18 mouse cellular contexts compared by ENCODE assay signal in genomic region chr1:38197145-38197682, GRCm38 (mm10).
DNase-seq lines count a peak whose midpoint lies in the region; ATAC-seq and TF ChIP-seq lines count a peak whose summit lies in the region.
"Had no signal": no experiment of that assay in that cellular context is flagged by ENCODE, and none has a peak within 500 bp of the region (broad histone marks: within the 10 kb centered on the region; RNA-seq: fewer than 3 reads in every experiment).

No protein-coding gene starts in this region.

- H3K4me1 ChIP-seq in liver, adult 2 months (ENCODE audit: control insufficient read depth, insufficient read depth, low read length) = no peaks in the 10 kb centered on the region
- H3K4me1 ChIP-seq in liver, postnatal 0 days (ENCODE audit: insufficient read depth) = no peaks in the 10 kb centered on the region
- H3K4me1 ChIP-seq in hindbrain, embryonic 15.5 days (replicated peaks) = peaks cover 47% of the 10 kb centered on the region
- peaks cover 41% of the 10 kb centered on the region for H3K4me1 ChIP-seq in neural tube, embryonic 14.5 days (ENCODE audit: control insufficient read depth, insufficient read depth, low read length)
- H3K4me1 ChIP-seq: liver, embryonic 12.5 days had no signal

- H3K79me2 ChIP-seq in liver, adult 2 months (ENCODE audit: control insufficient read depth, insufficient read depth, low read length) = no peaks in the 10 kb centered on the region

- H3K9me3 ChIP-seq in liver, postnatal 0 days (ENCODE audit: low read length) = no peaks in the 10 kb centered on the region
- H3K9me3 ChIP-seq in hindbrain, embryonic 15.5 days = no peaks in the 10 kb centered on the region
- no peaks in the 10 kb centered on the region for H3K9me3 ChIP-seq in neural tube, embryonic 14.5 days (ENCODE audit: control insufficient read depth, low read length)
- H3K9me3 ChIP-seq: embryonic facial prominence, embryonic 10.5 days; limb, embryonic 10.5 days; liver, embryonic 12.5 days; lung, embryonic 15.5 days had no signal

- H3K27ac ChIP-seq in liver, adult 2 months (replicated peaks; ENCODE audit: insufficient read depth, low read depth, low read length) = no peak overlapping the region
- no peak overlapping the region for H3K27ac ChIP-seq in liver, postnatal 0 days (ENCODE audit: low read depth)
- peak overlapping the region; percentile 82; the same call in 1 of the 2 replicates for H3K27ac ChIP-seq in hindbrain, embryonic 15.5 days (replicated peaks)
- H3K27ac ChIP-seq in neural tube, embryonic 14.5 days (ENCODE audit: low read depth, low read length) = peak overlapping the region; percentile 41; the same call in 1 of the 2 replicates
- H3K27ac ChIP-seq: embryonic facial prominence, embryonic 10.5 days; limb, embryonic 10.5 days; liver, embryonic 12.5 days; lung, embryonic 15.5 days had no signal

- intact Hi-C loops in heart, postnatal 10 days (cut with DNase I) = no loop called here

- no peak for TF ChIP-seq EP300 in liver, postnatal 0 days (IDR thresholded peaks at IDR 0.05; ENCODE audit: low read depth)

- no peak for DNase-seq in frontal cortex, postnatal 10 days (ENCODE audit: low spot score in 2 of 2)
- peak; percentile 37 for DNase-seq in liver, adult 2 months (ENCODE audit: extremely low read depth, low read depth, low spot score)
- DNase-seq in liver, postnatal 0 days = no peak
- DNase-seq in heart, postnatal 10 days = no peak
- no peak for DNase-seq in cerebellum, postnatal 25 days
- DNase-seq: adrenal gland, adult 8-10 months; cerebellum, adult 11-12 months; cerebellum, postnatal 36 days; gastrocnemius, postnatal 14 days; right cerebral cortex, adult 18-20 months had no signal

- peak; percentile 43; the same call in 1 of the 2 replicates for ATAC-seq in frontal cortex, adult (ENCODE audit: low TSS enrichment)
- ATAC-seq in liver, postnatal 0 days = no peak
- ATAC-seq in hindbrain, embryonic 15.5 days (ENCODE audit: low FRiP score, low read depth) = no peak
- no peak for ATAC-seq in neural tube, embryonic 14.5 days (ENCODE audit: low read depth)
- ATAC-seq: inflammation-experienced regulatory T-cells, adult 6 months; liver, embryonic 12.5 days had no signal

- no peaks in the 10 kb centered on the region for H3K36me3 ChIP-seq in liver, adult 2 months (ENCODE audit: control insufficient read depth, insufficient read depth, low read length)
- H3K36me3 ChIP-seq in liver, postnatal 0 days (replicated peaks; ENCODE audit: insufficient read depth, low read length) = no peaks in the 10 kb centered on the region
- no peaks in the 10 kb centered on the region for H3K36me3 ChIP-seq in hindbrain, embryonic 15.5 days
- H3K36me3 ChIP-seq in neural tube, embryonic 14.5 days (ENCODE audit: control insufficient read depth, insufficient read depth, low read length) = no peaks in the 10 kb centered on the region
- H3K36me3 ChIP-seq: liver, embryonic 12.5 days; lung, embryonic 15.5 days had no signal

- H3K4me2 ChIP-seq in liver, postnatal 0 days (ENCODE audit: low read depth, low read length) = no peak overlapping the region
- no peak overlapping the region for H3K4me2 ChIP-seq in hindbrain, embryonic 15.5 days
- H3K4me2 ChIP-seq in neural tube, embryonic 14.5 days (ENCODE audit: low read depth, low read length) = no peak overlapping the region
- H3K4me2 ChIP-seq: liver, embryonic 12.5 days; lung, embryonic 15.5 days had no signal

- no peaks in the 10 kb centered on the region for H3K27me3 ChIP-seq in liver, adult 2 months (ENCODE audit: control insufficient read depth, insufficient read depth, low read length)
- H3K27me3 ChIP-seq in liver, postnatal 0 days (ENCODE audit: insufficient read depth, low read length) = no peaks in the 10 kb centered on the region
- H3K27me3 ChIP-seq in hindbrain, embryonic 15.5 days = no peaks in the 10 kb centered on the region
- no peaks in the 10 kb centered on the region for H3K27me3 ChIP-seq in neural tube, embryonic 14.5 days (ENCODE audit: control insufficient read depth, insufficient read depth, low read length)
- H3K27me3 ChIP-seq: liver, embryonic 12.5 days; lung, embryonic 15.5 days had no signal

- no peak for TF ChIP-seq POLR2A in liver, adult 2 months (IDR thresholded peaks at IDR 0.05; ENCODE audit: extremely low read depth, insufficient read depth, low read length)

- no peak overlapping the region for H3K9ac ChIP-seq in liver, adult 2 months (ENCODE audit: low read depth, low read length)
- no peak overlapping the region for H3K9ac ChIP-seq in liver, postnatal 0 days (replicated peaks)
- no peak overlapping the region for H3K9ac ChIP-seq in hindbrain, embryonic 15.5 days
- H3K9ac ChIP-seq in neural tube, embryonic 14.5 days (replicated peaks; ENCODE audit: low read depth, low read length) = no peak overlapping the region
- H3K9ac ChIP-seq: liver, embryonic 12.5 days; lung, embryonic 15.5 days had no signal

- H3K4me3 ChIP-seq in liver, adult 2 months (ENCODE audit: insufficient read depth, low read depth, low read length) = no peak overlapping the region
- no peak overlapping the region for H3K4me3 ChIP-seq in liver, postnatal 0 days (ENCODE audit: low read depth, low read length)
- no peak overlapping the region for H3K4me3 ChIP-seq in hindbrain, embryonic 15.5 days
- no peak overlapping the region for H3K4me3 ChIP-seq in neural tube, embryonic 14.5 days (ENCODE audit: low read depth, low read length)
- H3K4me3 ChIP-seq: embryonic facial prominence, embryonic 10.5 days; limb, embryonic 10.5 days; liver, embryonic 12.5 days; lung, embryonic 15.5 days had no signal

- 94% methylated on average over 8 of the region's 8 CpGs for WGBS in liver, adult 2 months
- 80% methylated on average over 8 of the region's 8 CpGs for WGBS in liver, postnatal 0 days (ENCODE audit: insufficient replicate concordance)
- WGBS in hindbrain, embryonic 15.5 days = 47% methylated on average over 8 of the region's 8 CpGs
- 40% methylated on average over 8 of the region's 8 CpGs for WGBS in neural tube, embryonic 14.5 days

- no peak for TF ChIP-seq CTCF in liver, adult 2 months (IDR thresholded peaks at IDR 0.05; ENCODE audit: low read depth, low read length)
- no peak for TF ChIP-seq CTCF in liver, postnatal 0 days (IDR thresholded peaks at IDR 0.05; ENCODE audit: low read depth)

Comparison
In these comparisons a context has a peak if more than half of its experiments do, and no peak if none do; other contexts are left out.
1. H3K27ac ChIP-seq: peak in hindbrain, embryonic 15.5 days (single experiment) and neural tube, embryonic 14.5 days (single experiment); none in liver, adult 2 months (single experiment) and liver, postnatal 0 days (single experiment).